Mouse (Mus musculus) CD4-positive naive resting alpha-beta T cell, adult 57 days (primary cell): ENCODE measurements around the gene Foxd2. TPM values are rescaled to one million over a fixed set of nuclear protein-coding genes. Genes with fewer than 3 reads are reported as not detected.

Source experiments
- total RNA-seq: library from RNA; stranded (reverse); gene quantifications from one replicate; pipeline ENCODE4 v1.2.4, GENCODE M21; 2023

Foxd2 gene
- total RNA-seq: 0.65 TPM

GRCm38 (mm10) chr4:114908829-114909601, at the start of gene Foxd2:
TSS of gene Foxd2 (minus strand) at chr4:114908873.

GRCm38 (mm10) chr4:114925917-114926312, 17.2 kb upstream of the Foxd2 start, which contains the start of gene Foxe3:
TSS of gene Foxe3 (minus strand) at chr4:114926013.

Other genes with a start within 250 kb of the Foxd2 start
- not detected for gene Gm12830, start 87.2 kb downstream of the Foxd2 start, total RNA-seq
- not detected for gene Foxe3, start 17.1 kb upstream of the Foxd2 start, total RNA-seq
- gene Cmpk1, start 78.4 kb upstream of the Foxd2 start, total RNA-seq: 42.8 TPM
- 0.62 TPM for gene Stil, start 91.3 kb upstream of the Foxd2 start, total RNA-seq
- gene Tal1, start 147.6 kb upstream of the Foxd2 start, total RNA-seq: 0.38 TPM
- not detected for gene Pdzk1ip1, start 179.8 kb upstream of the Foxd2 start, total RNA-seq
- not detected for gene Cyp4x1, start 225.4 kb upstream of the Foxd2 start, total RNA-seq